Mouse (Mus musculus) leukemia stem cell, adult 10-12 weeks (primary cell): ENCODE results near the gene Slc9a4. TPM values are rescaled to one million over a fixed set of nuclear protein-coding genes. Genes with fewer than 3 reads are reported as not detected.

Experiments
- polyA plus RNA-seq: library from polyadenylated mRNA; stranded (reverse); fragments of >175 nt; gene quantifications from 2 replicates; pipeline ENCODE4 v1.2.3, GENCODE M21; 2012; ENCODE audit warnings: low replicate concordance

Slc9a4 gene
- not detected in 2 replicates for polyA plus RNA-seq

GRCm38 (mm10) chr1:40579784-40580183, at the start of gene Slc9a4:
Gene Slc9a4 (plus strand): TSS chr1:40580081.

Other genes starting within 250 kb of the Slc9a4 start
- gene Il1rl1, start 150.5 kb upstream of the Slc9a4 start, polyA plus RNA-seq = 1.8 and 14.2 TPM in 2 replicates
- gene Il18r1, start 114.5 kb upstream of the Slc9a4 start, polyA plus RNA-seq = 0.16 and 0.54 TPM in 2 replicates
- 0.47 TPM in 1 of 2 replicates, not detected in the other for gene Il18rap, start 64.7 kb upstream of the Slc9a4 start, polyA plus RNA-seq
- gene Slc9a2, start 100.5 kb downstream of the Slc9a4 start, polyA plus RNA-seq = not detected in 2 replicates
- gene Mfsd9, start 210.6 kb downstream of the Slc9a4 start, polyA plus RNA-seq = 1.4 and 1.5 TPM in 2 replicates
- not detected in 2 replicates for gene Tmem182, start 225.5 kb downstream of the Slc9a4 start, polyA plus RNA-seq